Mouse (Mus musculus): ENCODE data around the gene Dpm1. TPM values are rescaled to one million over a fixed set of nuclear protein-coding genes. Genes with fewer than 3 reads are reported as not detected.

The Dpm1 gene
- total RNA-seq, 2 experiments from 2014 or later, result 102 to 112 TPM

DNA sequence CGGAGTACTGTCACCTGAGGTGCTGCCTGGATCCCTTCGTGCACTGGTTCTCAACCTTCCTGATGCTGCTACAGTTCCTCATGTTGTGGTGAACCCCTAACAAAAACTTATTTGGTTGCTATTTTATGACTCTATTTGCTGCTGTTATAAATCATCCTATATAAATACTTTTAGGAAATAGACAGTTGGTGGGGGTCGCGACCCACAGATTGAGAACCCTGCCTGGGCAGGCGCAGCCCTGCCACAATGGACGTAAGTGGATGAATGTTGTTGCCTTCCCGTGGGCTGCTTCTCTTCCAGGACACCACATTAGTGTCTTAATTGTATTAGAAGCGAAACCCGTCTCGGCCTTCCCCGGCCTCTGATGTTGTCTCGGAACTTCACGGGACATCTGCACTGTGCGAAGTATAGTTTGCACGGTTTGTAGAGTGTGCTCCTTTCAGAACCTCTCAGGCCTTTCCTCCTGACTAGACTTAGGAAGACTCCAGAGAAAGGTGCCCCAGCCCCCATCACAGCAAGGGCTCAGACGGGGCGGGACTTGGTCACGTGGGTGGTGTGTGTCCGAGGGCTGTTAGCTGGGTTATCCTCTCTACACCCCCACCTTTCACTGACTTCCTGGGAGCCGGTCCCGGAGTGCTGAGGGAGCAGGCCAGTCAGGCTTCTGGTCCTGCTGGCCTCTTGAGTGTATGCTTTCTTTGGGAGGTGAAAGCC, 63.5 kb downstream of the Dpm1 start:
- no peak for DNase-seq

DNA sequence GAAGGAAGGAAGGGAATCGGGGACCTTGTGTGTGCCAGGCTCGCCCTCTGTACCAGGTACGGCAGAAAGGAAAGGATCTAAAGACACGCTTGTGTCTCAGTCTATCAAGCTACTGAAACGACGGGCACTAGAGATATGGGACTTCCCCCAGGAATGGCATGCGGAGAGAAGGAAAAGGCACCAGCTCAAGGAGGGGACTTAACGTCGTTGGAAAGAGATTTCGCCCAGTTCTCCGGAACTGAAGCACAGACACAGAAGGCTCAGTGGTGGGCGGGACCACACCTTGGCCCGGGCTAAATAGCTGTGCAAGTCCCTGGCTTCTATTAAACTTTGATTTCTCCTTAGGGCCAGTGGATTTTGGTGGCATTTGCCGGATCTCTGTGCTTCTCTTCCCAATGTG, 68.4 kb downstream of the Dpm1 start:
- no peak for DNase-seq

- no peak for DNase-seq
Observed at GRCm38 (mm10) chr2:168161514-168161971, 68.8 kb downstream of the Dpm1 start.

DNA sequence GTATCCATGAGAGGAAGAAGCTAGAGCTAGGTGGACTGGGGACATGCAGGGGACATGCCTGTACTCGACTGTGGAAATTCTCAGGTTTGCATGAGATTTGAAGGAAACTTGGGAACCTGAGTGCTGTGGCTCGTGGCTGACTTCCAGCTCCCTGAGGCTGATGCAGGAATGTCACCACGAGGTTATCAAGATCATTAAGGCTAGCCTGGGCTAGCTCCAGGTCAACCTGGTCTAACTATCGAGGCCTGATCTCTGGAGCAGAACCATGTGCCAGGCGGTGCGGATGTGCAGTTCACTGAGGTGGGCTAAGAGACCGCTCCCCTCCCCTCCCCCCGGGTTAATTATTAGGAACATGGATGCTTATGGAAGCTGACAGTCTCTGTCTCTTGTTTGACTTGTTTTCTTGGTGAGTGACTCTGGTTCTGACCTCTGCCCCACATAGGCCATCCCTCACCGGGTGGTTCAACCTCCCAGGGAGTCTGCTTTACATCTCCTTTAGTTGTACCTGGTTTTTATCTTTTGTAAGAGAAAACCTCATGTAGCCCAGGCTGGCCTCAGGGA, 69.9 kb downstream of the Dpm1 start:
- no peak for DNase-seq

Small RNA genes within 50 kb of the gene (microRNA-seq; reads per million reads assigned to microRNA genes)
- gene Gm24561, result not detected

Other genes starting within 250 kb of the Dpm1 start
- 1 to 10 TPM; 3.2 to 4.6 TPM for gene Ripor3, start 220.0 kb downstream of the Dpm1 start, total RNA-seq (2021)
- gene Pard6b, start 149.6 kb downstream of the Dpm1 start, total RNA-seq (2021), result 1 to 10 TPM; 2.1 to 2.3 TPM
- 10 to 100 TPM; 47.6 to 66.2 TPM for gene Adnp, start 23.5 kb downstream of the Dpm1 start, total RNA-seq (2021)
- 10 to 100 TPM; 21.9 to 24.6 TPM for gene Gm20716, start 227 bp downstream of the Dpm1 start, total RNA-seq (2021)
- gene Mocs3, start within 50 bp of the Dpm1 start, total RNA-seq (2021), result 10 to 100 TPM; 10.1 to 15.2 TPM
- gene Kcng1, start 51.1 kb upstream of the Dpm1 start, total RNA-seq (2021), result under 1 TPM in 1 of 2 experiments, not detected in 1; 0.06 TPM